Mouse (Mus musculus) gonadal fat pad, adult 2 months (tissue): ENCODE measurements around the gene Tmcc2. TPM values are rescaled to one million over a fixed set of nuclear protein-coding genes. Genes with fewer than 3 reads are reported as not detected.
A peak's percentile ranks its signal among the peaks of the same experiment; 100 is the strongest.

Experiments used
- DNase-seq: peaks from one replicate; pipeline ENCODE4 v3.0.0-alpha.2; 2012; ENCODE audit warnings: low read depth
- polyA plus RNA-seq: library from polyadenylated mRNA; depleted of rRNA; stranded (reverse); fragments of >200 nt; gene quantifications from 2 replicates; pipeline ENCODE4 v1.2.3, GENCODE M21; 2012

Tmcc2 gene
- polyA plus RNA-seq, 1 experiment = 8.3 TPM

GRCm38 (mm10) chr1:132341731-132342501, 49.2 kb downstream of the Tmcc2 start:
- no peak for DNase-seq

- no peak for DNase-seq
Observed at GRCm38 (mm10) chr1:132338027-132338660, 52.9 kb downstream of the Tmcc2 start.

GRCm38 (mm10) chr1:132336921-132337320, 54.2 kb downstream of the Tmcc2 start:
- DNase-seq = no peak

GRCm38 (mm10) chr1:132335378-132335965, 55.6 kb downstream of the Tmcc2 start:
- no peak for DNase-seq

- DNase-seq = no peak
Observed at GRCm38 (mm10) chr1:132334178-132334801, 56.8 kb downstream of the Tmcc2 start.

- DNase-seq = no peak
Observed at GRCm38 (mm10) chr1:132333675-132334141, 57.4 kb downstream of the Tmcc2 start.

GRCm38 (mm10) chr1:132333201-132333600, 57.9 kb downstream of the Tmcc2 start:
- no peak for DNase-seq

- no peak for DNase-seq
Observed at GRCm38 (mm10) chr1:132331283-132331682, 59.8 kb downstream of the Tmcc2 start.

- no peak for DNase-seq
Observed at GRCm38 (mm10) chr1:132330397-132330796, 60.7 kb downstream of the Tmcc2 start.

GRCm38 (mm10) chr1:132329656-132330055, 61.4 kb downstream of the Tmcc2 start:
- DNase-seq = no peak

GRCm38 (mm10) chr1:132328565-132328964, 62.5 kb downstream of the Tmcc2 start:
- no peak for DNase-seq

- DNase-seq = no peak
Observed at GRCm38 (mm10) chr1:132327477-132327876, 63.6 kb downstream of the Tmcc2 start.

GRCm38 (mm10) chr1:132326777-132327176, 64.3 kb downstream of the Tmcc2 start:
- no peak for DNase-seq

GRCm38 (mm10) chr1:132322711-132323542, 68.2 kb downstream of the Tmcc2 start:
- no peak for DNase-seq

- DNase-seq = no peak
Observed at GRCm38 (mm10) chr1:132321821-132322580, 69.1 kb downstream of the Tmcc2 start.

- peak; percentile 97 for DNase-seq
Observed at GRCm38 (mm10) chr1:132319242-132319641, 71.8 kb downstream of the Tmcc2 start.

GRCm38 (mm10) chr1:132317894-132318863, 72.9 kb downstream of the Tmcc2 start:
- no peak for DNase-seq

GRCm38 (mm10) chr1:132317413-132317812, 73.7 kb downstream of the Tmcc2 start:
- DNase-seq = no peak

- DNase-seq = no peak
Observed at GRCm38 (mm10) chr1:132316625-132316994, 74.5 kb downstream of the Tmcc2 start.
